Mouse (Mus musculus): ENCODE measurements around the gene Gmnc. TPM values are rescaled to one million over a fixed set of nuclear protein-coding genes. Genes with fewer than 3 reads are reported as not detected.

The Gmnc gene
- polyA plus RNA-seq (2015; fragmentation: Nextera tagmentation; extraction: Ambion mirVana) = not detected in 2 replicates

DNA sequence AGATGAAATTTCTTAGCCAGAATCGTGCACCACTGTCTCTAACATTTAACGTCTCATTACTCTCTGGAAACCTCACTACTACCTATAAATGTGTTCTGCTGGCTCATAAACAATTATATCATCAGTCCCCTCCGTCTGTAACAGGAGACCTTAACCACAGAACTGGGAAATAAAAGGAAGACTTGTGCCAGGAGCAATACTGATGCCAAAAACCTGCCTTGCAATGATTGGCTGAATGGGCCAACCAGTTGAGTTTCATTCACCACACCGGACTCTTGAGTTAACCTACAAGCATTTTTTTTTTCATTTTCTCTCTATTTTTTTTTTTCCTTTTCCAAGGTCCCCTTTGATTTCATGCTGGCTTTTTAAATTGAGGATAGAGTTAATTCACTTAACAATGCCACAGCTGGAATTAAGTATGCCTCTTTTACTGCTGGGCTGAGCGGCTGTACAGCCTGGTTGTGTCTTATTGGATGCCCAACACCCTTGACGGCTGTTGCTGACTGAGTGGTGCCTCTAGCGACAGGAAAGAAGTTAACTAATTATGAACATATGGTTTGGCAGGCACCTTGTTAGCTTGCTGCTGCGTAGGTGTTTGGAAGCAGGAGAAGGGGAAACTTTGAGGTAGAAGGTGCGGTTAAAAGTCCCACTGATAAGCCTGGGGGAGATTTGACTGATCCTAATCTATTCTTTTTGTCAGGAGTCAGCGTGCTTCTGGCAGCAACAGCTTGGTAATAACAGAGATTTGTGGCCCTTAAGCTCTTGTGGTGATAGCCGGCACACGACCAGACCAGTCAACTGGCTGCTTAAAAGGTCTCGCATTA lies at the start of gene Gmnc:
Gene Gmnc (minus strand): TSS at position 176 of the 824 bp plus-strand sequence.

Data from urinary bladder, postnatal 0 days (tissue).